Comparison of ENCODE assay signal across 8 mouse cellular contexts in the genomic region with DNA sequence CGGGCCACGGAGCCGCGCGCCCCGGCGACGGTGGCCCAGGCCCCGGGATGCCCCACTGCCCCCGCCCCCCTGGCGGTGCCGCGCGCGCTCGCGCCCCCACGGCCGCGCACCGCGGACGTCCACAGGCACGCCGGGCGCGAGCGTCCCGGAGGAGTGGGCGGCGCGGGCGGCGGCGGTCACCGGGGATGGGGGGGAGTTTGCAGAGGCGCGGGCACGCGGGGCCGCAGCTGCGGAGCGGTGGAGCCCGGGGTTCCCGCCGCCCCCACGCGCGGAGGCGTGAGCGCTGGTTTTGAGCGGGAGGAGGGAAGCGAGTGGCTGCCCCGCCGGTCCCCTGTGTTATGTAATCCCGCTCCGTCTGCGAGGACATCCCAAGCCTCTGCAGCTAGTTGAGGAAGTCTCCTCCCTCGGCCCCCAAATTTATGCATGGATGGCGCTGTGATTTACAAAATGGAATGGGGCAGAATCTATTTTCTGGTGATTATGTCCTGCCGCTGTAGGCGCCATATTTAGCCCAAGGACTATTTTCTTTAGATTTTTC. TPM values are rescaled to one million over a fixed set of nuclear protein-coding genes. Genes with fewer than 3 reads are reported as not detected.
A peak's percentile ranks its signal among the peaks of the same experiment; 100 is the strongest.
DNase-seq lines count a peak whose midpoint lies in the region; ATAC-seq and TF ChIP-seq lines count a peak whose summit lies in the region.

No protein-coding gene starts in this region.

- no peak overlapping the region for H3K27ac ChIP-seq in CH12.LX (ENCODE audit: insufficient read depth, low read depth)
- peak overlapping the region; percentile 99 for H3K27ac ChIP-seq in forebrain, embryonic 12.5 days
- H3K27ac ChIP-seq in heart, postnatal 0 days (ENCODE audit: low read depth), result peak overlapping the region; percentile 96
- peak overlapping the region; percentile 91 for H3K27ac ChIP-seq in liver, embryonic 15.5 days (replicated peaks)
- peak overlapping the region; percentile 98 for H3K27ac ChIP-seq in neural tube, embryonic 11.5 days (ENCODE audit: low read depth, low read length)
- H3K27ac ChIP-seq in stomach, embryonic 16.5 days (ENCODE audit: low read length), result peak overlapping the region; percentile 98

- H3K79me2 ChIP-seq in CH12.LX (replicated peaks; ENCODE audit: control insufficient read depth, extremely low read depth, insufficient read depth, poor library complexity, severe bottlenecking), result peaks cover 47% of the 10 kb centered on the region

- H3K4me1 ChIP-seq in CH12.LX (ENCODE audit: control insufficient read depth in 1 of 2, insufficient read depth in 2 of 2), result peaks cover 0 to 22% of the 10 kb centered on the region in 2 experiments; a peak in 2 of 4 replicates
- H3K4me1 ChIP-seq in forebrain, embryonic 12.5 days, result peaks cover 20% of the 10 kb centered on the region
- peaks cover 7% of the 10 kb centered on the region for H3K4me1 ChIP-seq in heart, postnatal 0 days (ENCODE audit: control insufficient read depth, insufficient read depth)
- peaks cover 24% of the 10 kb centered on the region for H3K4me1 ChIP-seq in liver, embryonic 15.5 days (replicated peaks)
- no peaks in the 10 kb centered on the region; the same call in 1 of the 2 replicates for H3K4me1 ChIP-seq in neural tube, embryonic 11.5 days (ENCODE audit: control insufficient read depth, insufficient read depth, low read length)
- peaks cover 11% of the 10 kb centered on the region; the same call in 1 of the 2 replicates for H3K4me1 ChIP-seq in stomach, embryonic 16.5 days (ENCODE audit: control insufficient read depth, insufficient read depth, low read length)

- peak overlapping the region; percentile 97 for H3K9ac ChIP-seq in CH12.LX (ENCODE audit: insufficient read depth, low read depth)
- H3K9ac ChIP-seq in forebrain, embryonic 12.5 days, result peak overlapping the region; percentile 88
- H3K9ac ChIP-seq in heart, postnatal 0 days (replicated peaks; ENCODE audit: low read depth, low read length), result peak overlapping the region; percentile 93
- peak overlapping the region; percentile 84 for H3K9ac ChIP-seq in liver, embryonic 15.5 days
- H3K9ac ChIP-seq in neural tube, embryonic 11.5 days (ENCODE audit: low read length), result peak overlapping the region; percentile 95
- peak overlapping the region; percentile 92 for H3K9ac ChIP-seq in stomach, embryonic 16.5 days (ENCODE audit: low read length)

- no peak for TF ChIP-seq RAD21 in CH12.LX (IDR thresholded peaks at IDR 0.05; ENCODE audit: low read depth, low read length)

- peaks cover 6% of the 10 kb centered on the region for H3K9me3 ChIP-seq in CH12.LX (replicated peaks; ENCODE audit: low read length)
- H3K9me3 ChIP-seq in forebrain, embryonic 12.5 days, result no peaks in the 10 kb centered on the region
- H3K9me3 ChIP-seq in heart, postnatal 0 days (replicated peaks; ENCODE audit: control insufficient read depth, low read length), result no peaks in the 10 kb centered on the region
- no peaks in the 10 kb centered on the region for H3K9me3 ChIP-seq in liver, embryonic 15.5 days (replicated peaks)
- H3K9me3 ChIP-seq in neural tube, embryonic 11.5 days (ENCODE audit: control insufficient read depth, low read length), result no peaks in the 10 kb centered on the region
- H3K9me3 ChIP-seq in stomach, embryonic 16.5 days (replicated peaks; ENCODE audit: control insufficient read depth, low read length), result no peaks in the 10 kb centered on the region

- no peak for TF ChIP-seq CTCF in CH12.LX (conservative IDR thresholded peaks at IDR 0.05 in 1 of 2, IDR thresholded peaks at IDR 0.05 in 1 of 2; ENCODE audit: low read depth in 2 of 2, low read length in 2 of 2)
- TF ChIP-seq CTCF in heart, postnatal 0 days (IDR thresholded peaks at IDR 0.05; ENCODE audit: low read depth), result no peak

- ATAC-seq in forebrain, embryonic 12.5 days (ENCODE audit: low FRiP score), result peak; percentile 78
- ATAC-seq in heart, postnatal 0 days (ENCODE audit: insufficient read depth, low read depth), result peak; percentile 73
- peak; percentile 55 for ATAC-seq in liver, embryonic 15.5 days (ENCODE audit: insufficient read depth)
- ATAC-seq in neural tube, embryonic 11.5 days (ENCODE audit: insufficient read depth, low FRiP score, low TSS enrichment), result peak; percentile 68
- ATAC-seq in stomach, embryonic 16.5 days (ENCODE audit: insufficient read depth, low FRiP score), result peak; percentile 79

- in situ Hi-C loops in CH12.LX (cut with MboI; ENCODE audit: low pct_ligation_motif_present, low pct_unique_long_range_greater_than_20kb, low sequenced_read_pairs), result no loop called here

- peak overlapping the region; percentile 70 to 90 (median 83) for H3K4me3 ChIP-seq in CH12.LX (replicated peaks in 1 of 3; ENCODE audit: low read depth in 2 of 3, low read length in 2 of 3, poor library complexity in 1 of 3)
- peak overlapping the region; percentile 77 for H3K4me3 ChIP-seq in forebrain, embryonic 12.5 days (replicated peaks)
- H3K4me3 ChIP-seq in heart, postnatal 0 days (ENCODE audit: low read depth, low read length), result peak overlapping the region; percentile 74
- peak overlapping the region; percentile 89 for H3K4me3 ChIP-seq in liver, embryonic 15.5 days (replicated peaks)
- peak overlapping the region; percentile 74 for H3K4me3 ChIP-seq in neural tube, embryonic 11.5 days (ENCODE audit: low read depth, low read length)
- H3K4me3 ChIP-seq in stomach, embryonic 16.5 days (replicated peaks; ENCODE audit: low read length), result peak overlapping the region; percentile 71

- peaks cover 0 to 8% of the 10 kb centered on the region in 2 experiments for H3K36me3 ChIP-seq in CH12.LX (replicated peaks in 1 of 2; ENCODE audit: control insufficient read depth in 1 of 2, insufficient read depth in 1 of 2, low read length in 1 of 2)
- no peaks in the 10 kb centered on the region for H3K36me3 ChIP-seq in forebrain, embryonic 12.5 days (replicated peaks)
- no peaks in the 10 kb centered on the region for H3K36me3 ChIP-seq in heart, postnatal 0 days (replicated peaks; ENCODE audit: control insufficient read depth, insufficient read depth, low read length)
- H3K36me3 ChIP-seq in liver, embryonic 15.5 days (replicated peaks), result no peaks in the 10 kb centered on the region
- H3K36me3 ChIP-seq in neural tube, embryonic 11.5 days (ENCODE audit: control insufficient read depth, insufficient read depth, low read length), result no peaks in the 10 kb centered on the region
- no peaks in the 10 kb centered on the region for H3K36me3 ChIP-seq in stomach, embryonic 16.5 days (ENCODE audit: control insufficient read depth, insufficient read depth, low read length)

- no peak for TF ChIP-seq EP300 in CH12.LX (IDR thresholded peaks at IDR 0.05; ENCODE audit: low read length)
- TF ChIP-seq EP300 in heart, postnatal 0 days (IDR thresholded peaks at IDR 0.05; ENCODE audit: low read depth), result no peak; the same call in 1 of the 2 replicates

- peak overlapping the region; percentile 94 for H3K4me2 ChIP-seq in CH12.LX (ENCODE audit: insufficient read depth, low read depth, poor library complexity, severe bottlenecking)
- peak overlapping the region; percentile 70 for H3K4me2 ChIP-seq in forebrain, embryonic 12.5 days
- peak overlapping the region; percentile 77 for H3K4me2 ChIP-seq in heart, postnatal 0 days (ENCODE audit: low read depth, low read length)
- peak overlapping the region; percentile 85 for H3K4me2 ChIP-seq in liver, embryonic 15.5 days
- H3K4me2 ChIP-seq in neural tube, embryonic 11.5 days (ENCODE audit: low read depth), result peak overlapping the region; percentile 47
- H3K4me2 ChIP-seq in stomach, embryonic 16.5 days (ENCODE audit: low read depth, low read length), result peak overlapping the region; percentile 71

- WGBS in forebrain, embryonic 12.5 days, result under 1% methylated on average over 40 of the region's 62 CpGs
- WGBS in heart, postnatal 0 days, result 0% methylated on average over 52 of the region's 62 CpGs
- 1% methylated on average over 62 of the region's 62 CpGs for WGBS in liver, embryonic 15.5 days (ENCODE audit: insufficient replicate concordance)
- 0% methylated on average over 31 of the region's 62 CpGs for WGBS in neural tube, embryonic 11.5 days
- under 1% methylated on average over 54 of the region's 62 CpGs for WGBS in stomach, embryonic 16.5 days

- dilution Hi-C loops in CH12.LX (cut with MboI; ENCODE audit: extremely low pct_ligation_motif_present, extremely low pct_unique_long_range_greater_than_20kb, low sequenced_read_pairs), result no loop called here

- TF ChIP-seq POLR2A in CH12.LX (IDR thresholded peaks at IDR 0.05; ENCODE audit: low read depth, low read length), result no peak; the same call in 1 of the 2 replicates

- peak; percentile 75 for DNase-seq in CH12.LX (ENCODE audit: extremely low read depth)
- peak; percentile 9 for DNase-seq in c-Kit-negative CD71-positive TER-119-positive erythroid progenitor cells, embryonic 14.5 days (ENCODE audit: low read depth, low spot score)
- peak; percentile 76 for DNase-seq in heart, postnatal 0 days (ENCODE audit: low spot score)
- peak; percentile 84 to 85 for DNase-seq in kidney, postnatal 36 days
- peak; percentile 83 for DNase-seq in neural tube, embryonic 11.5 days (ENCODE audit: low spot score)

- peaks cover 4% of the 10 kb centered on the region for H3K27me3 ChIP-seq in CH12.LX (replicated peaks)
- H3K27me3 ChIP-seq in forebrain, embryonic 12.5 days, result no peaks in the 10 kb centered on the region
- H3K27me3 ChIP-seq in heart, postnatal 0 days (ENCODE audit: control insufficient read depth, insufficient read depth, low read length), result no peaks in the 10 kb centered on the region
- no peaks in the 10 kb centered on the region; the same call in 1 of the 2 replicates for H3K27me3 ChIP-seq in liver, embryonic 15.5 days
- no peaks in the 10 kb centered on the region for H3K27me3 ChIP-seq in neural tube, embryonic 11.5 days (ENCODE audit: control insufficient read depth, insufficient read depth, low read length)
- H3K27me3 ChIP-seq in stomach, embryonic 16.5 days (ENCODE audit: control insufficient read depth, insufficient read depth, low read length), result no peaks in the 10 kb centered on the region

RNA-seq across cellular contexts. Expression of a gene that starts 0.7 kb away (rescaled TPM):
- total RNA-seq in CH12.LX (2012; rRNA removed), result 9.5 and 10.1 TPM in 2 replicates
- 6.7 and 7.7 TPM in 2 replicates for total RNA-seq in CH12.LX (2014; rRNA removed)
- 23.4 and 23.6 TPM in 2 replicates for polyA plus RNA-seq in CH12.LX (2012; ENCODE audit: insufficient read length, low read depth)
- 27.6 and 28.8 TPM in 2 replicates for polyA plus RNA-seq in forebrain, embryonic 12.5 days (2016; fragmentation: Nextera tagmentation; extraction: Ambion mirVana)
- 19.9 and 22.3 TPM in 2 replicates for total RNA-seq in heart, postnatal 0 days (2014; rRNA removed; ENCODE audit: low replicate concordance)
- 5.8 TPM in 2 replicates for polyA plus RNA-seq in heart, postnatal 0 days (2015; fragmentation: Nextera tagmentation; extraction: Ambion mirVana)
- 2.9 and 3.3 TPM in 2 replicates for polyA plus RNA-seq in liver, embryonic 15.5 days (2015; fragmentation: Nextera tagmentation; extraction: Ambion mirVana)
- 23.6 and 25.0 TPM in 2 replicates for polyA plus RNA-seq in neural tube, embryonic 11.5 days (2014; fragmentation: Nextera tagmentation; extraction: Ambion mirVana)
- 12.4 and 13.6 TPM in 2 replicates for polyA plus RNA-seq in stomach, embryonic 16.5 days (2015; fragmentation: Nextera tagmentation; extraction: Ambion mirVana)

RNA-seq across cellular contexts. Expression of a gene that starts 48.7 kb away (rescaled TPM):
- 554 and 695 TPM in 2 replicates for total RNA-seq in CH12.LX (2012; rRNA removed)
- 798 and 801 TPM in 2 replicates for total RNA-seq in CH12.LX (2014; rRNA removed)
- 435 and 481 TPM in 2 replicates for polyA plus RNA-seq in CH12.LX (2012; ENCODE audit: insufficient read length, low read depth)
- polyA plus RNA-seq in forebrain, embryonic 12.5 days (2016; fragmentation: Nextera tagmentation; extraction: Ambion mirVana), result 295 and 311 TPM in 2 replicates
- total RNA-seq in heart, postnatal 0 days (2014; rRNA removed; ENCODE audit: low replicate concordance), result 256 and 302 TPM in 2 replicates
- 274 and 296 TPM in 2 replicates for polyA plus RNA-seq in heart, postnatal 0 days (2015; fragmentation: Nextera tagmentation; extraction: Ambion mirVana)
- 166 and 172 TPM in 2 replicates for polyA plus RNA-seq in liver, embryonic 15.5 days (2015; fragmentation: Nextera tagmentation; extraction: Ambion mirVana)
- 375 and 398 TPM in 2 replicates for polyA plus RNA-seq in neural tube, embryonic 11.5 days (2014; fragmentation: Nextera tagmentation; extraction: Ambion mirVana)
- polyA plus RNA-seq in stomach, embryonic 16.5 days (2015; fragmentation: Nextera tagmentation; extraction: Ambion mirVana), result 277 and 282 TPM in 2 replicates

RNA-seq across cellular contexts. Expression of a gene that starts 51.7 kb away (rescaled TPM):
- total RNA-seq in CH12.LX (2012; rRNA removed) (0.17 and 0.25 TPM in 2 replicates), CH12.LX (2014; rRNA removed) (0.04 TPM in 1 of 2 replicates, not detected in the other)
- polyA plus RNA-seq in CH12.LX (2012; ENCODE audit: insufficient read length, low read depth), result 0.41 and 1.1 TPM in 2 replicates
- 5.9 and 6.0 TPM in 2 replicates for polyA plus RNA-seq in forebrain, embryonic 12.5 days (2016; fragmentation: Nextera tagmentation; extraction: Ambion mirVana)
- 0.04 and 0.89 TPM in 2 replicates for total RNA-seq in heart, postnatal 0 days (2014; rRNA removed; ENCODE audit: low replicate concordance)
- polyA plus RNA-seq in heart, postnatal 0 days (2015; fragmentation: Nextera tagmentation; extraction: Ambion mirVana), result 0.51 and 0.73 TPM in 2 replicates
- 11.2 and 14.1 TPM in 2 replicates for polyA plus RNA-seq in liver, embryonic 15.5 days (2015; fragmentation: Nextera tagmentation; extraction: Ambion mirVana)
- 2.5 and 3.0 TPM in 2 replicates for polyA plus RNA-seq in neural tube, embryonic 11.5 days (2014; fragmentation: Nextera tagmentation; extraction: Ambion mirVana)
- polyA plus RNA-seq in stomach, embryonic 16.5 days (2015; fragmentation: Nextera tagmentation; extraction: Ambion mirVana), result 47.9 and 54.0 TPM in 2 replicates

Comparison
In these comparisons a context has a peak if more than half of its experiments do, and no peak if none do; other contexts are left out.
1. DNase-seq: peak in every context shown above with its lines; median percentile 84 in kidney, postnatal 36 days; 83 in neural tube, embryonic 11.5 days; 76 in heart, postnatal 0 days; 75 in CH12.LX; 9 in c-Kit-negative CD71-positive TER-119-positive erythroid progenitor cells, embryonic 14.5 days.